Mouse (Mus musculus) small intestine, adult 10 weeks (tissue): ENCODE results near the gene Olfr835. TPM values are rescaled to one million over a fixed set of nuclear protein-coding genes. Genes with fewer than 3 reads are reported as not detected.

Experiments
- polyA plus RNA-seq: library from polyadenylated mRNA; stranded (reverse); fragments of 350-450 nt; fragmentation: Illumina TruSeq; extraction: RNeasy Lipid Tissue Mini Kit (QIAGEN cat#74804); gene quantifications from one replicate; pipeline ENCODE4 v1.2.3, GENCODE M21; 2014; ENCODE audit warnings: low replicate concordance

Gene Olfr835
- polyA plus RNA-seq: not detected

GRCm38 (mm10) chr9:19032435-19032834 is at the start of gene Olfr835:
Olfr835 (plus strand) TSS chr9:19032735.

DNA sequence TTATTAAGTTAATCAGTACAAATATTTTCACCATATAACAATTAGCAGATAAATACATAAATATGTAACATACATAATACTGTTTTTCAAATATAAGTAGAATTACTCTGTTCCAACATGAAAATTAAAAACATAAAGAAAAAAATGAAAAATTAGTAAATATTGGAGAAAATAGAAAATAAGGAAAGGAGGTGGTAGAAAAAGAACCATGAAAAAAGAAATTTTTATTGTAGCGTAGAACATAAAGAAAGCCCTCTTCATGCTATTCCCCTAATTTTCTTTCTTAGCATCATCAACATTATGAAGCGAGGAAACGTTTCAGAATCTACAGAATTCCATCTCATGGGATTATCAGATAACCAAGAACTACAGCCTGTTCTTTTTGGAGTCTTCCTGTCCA is 44.8 kb upstream of the Olfr835 start, which contains the start of gene Olfr834:
Gene Olfr834, plus strand, starts transcription at position 301 of the 400 bp plus-strand sequence.

Other genes starting within 250 kb of the Olfr835 start
- not detected for gene Olfr828, start 213.2 kb upstream of the Olfr835 start, polyA plus RNA-seq
- gene Olfr829, start 177.8 kb upstream of the Olfr835 start, polyA plus RNA-seq: not detected
- gene Olfr830, start 158.0 kb upstream of the Olfr835 start, polyA plus RNA-seq: not detected
- not detected for gene Olfr832, start 95.6 kb upstream of the Olfr835 start, polyA plus RNA-seq
- not detected for gene Olfr834, start 44.7 kb upstream of the Olfr835 start, polyA plus RNA-seq
- gene Olfr836, start 87.6 kb downstream of the Olfr835 start, polyA plus RNA-seq: not detected
- gene Olfr837, start 103.6 kb downstream of the Olfr835 start, polyA plus RNA-seq: not detected
- gene Olfr839-ps1, start 144.6 kb downstream of the Olfr835 start, polyA plus RNA-seq: not detected
- not detected for gene Olfr843, start 219.3 kb downstream of the Olfr835 start, polyA plus RNA-seq